ENCODE assay signal across 10 mouse cellular contexts in the genomic region with DNA sequence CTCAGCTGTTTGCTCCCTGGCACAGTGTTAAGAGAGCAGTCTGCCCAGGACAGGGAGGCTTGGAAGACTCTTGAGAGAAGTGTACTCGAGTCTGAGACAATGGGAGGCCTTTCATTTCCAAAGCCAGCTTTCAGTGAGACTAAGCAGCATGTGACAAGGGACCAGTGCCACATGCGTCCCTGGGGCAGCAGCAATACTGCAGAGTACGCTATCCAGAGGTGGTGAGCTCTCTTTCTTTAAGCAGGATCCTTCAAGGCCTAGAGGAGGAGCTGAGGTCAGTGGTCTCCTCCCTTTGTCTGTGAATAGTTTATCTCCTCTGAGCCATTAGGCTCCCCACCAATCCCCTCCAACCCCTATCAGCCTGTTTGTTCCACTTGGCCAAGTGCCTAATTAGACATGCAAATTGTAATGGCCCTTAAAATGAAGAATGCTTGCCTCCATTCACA. TPM values are rescaled to one million over a fixed set of nuclear protein-coding genes. Genes with fewer than 3 reads are reported as not detected.
DNase-seq lines count a peak whose midpoint lies in the region.
"Had no signal": no experiment of that assay in that cellular context is flagged by ENCODE, and none has a peak within 500 bp of the region (broad histone marks: within the 10 kb centered on the region; RNA-seq: fewer than 3 reads in every experiment).

No protein-coding gene starts in this region.

- no peak overlapping the region for H3K4me3 ChIP-seq in heart, embryonic 10.5 days
- H3K4me3 ChIP-seq in embryonic facial prominence, embryonic 10.5 days = no peak overlapping the region
- H3K4me3 ChIP-seq: embryonic facial prominence, embryonic 12.5 days; myocyte had no signal

- DNase-seq in heart, embryonic 10.5 days (ENCODE audit: low spot score) = no peak
- DNase-seq in heart, adult 11 months = no peak
- DNase-seq in embryonic facial prominence, embryonic 10.5 days (ENCODE audit: low spot score) = no peak
- DNase-seq in layer of hippocampus, adult 18-20 months (ENCODE audit: low spot score in 2 of 2) = peak; percentile 2 to 44
- peak; percentile 50 to 55 for DNase-seq in lung, adult 18-20 months
- peak; percentile 96 for DNase-seq in retina, postnatal 1 day
- no peak for DNase-seq in thymus, postnatal 10 days (ENCODE audit: low spot score in 2 of 2)
- no peak for DNase-seq in adrenal gland, postnatal 4 days (ENCODE audit: low spot score in 2 of 2)

- WGBS in heart, embryonic 10.5 days = 30% methylated on average over 3 of the region's 3 CpGs
- WGBS in embryonic facial prominence, embryonic 10.5 days = 22% methylated on average over 3 of the region's 3 CpGs

- H3K27me3 ChIP-seq in heart, embryonic 10.5 days (ENCODE audit: insufficient read depth, poor library complexity, severe bottlenecking) = no peaks in the 10 kb centered on the region
- H3K27me3 ChIP-seq in embryonic facial prominence, embryonic 10.5 days (replicated peaks; ENCODE audit: low read depth, poor library complexity, severe bottlenecking) = no peaks in the 10 kb centered on the region
- H3K27me3 ChIP-seq: embryonic facial prominence, embryonic 12.5 days had no signal

- peak overlapping the region; percentile 64 for H3K27ac ChIP-seq in heart, embryonic 10.5 days
- peak overlapping the region; percentile 54; the same call in 1 of the 2 replicates for H3K27ac ChIP-seq in embryonic facial prominence, embryonic 10.5 days (replicated peaks)
- H3K27ac ChIP-seq: embryonic facial prominence, embryonic 12.5 days had no signal

- H3K4me1 ChIP-seq in heart, embryonic 10.5 days = peaks cover 14% of the 10 kb centered on the region
- peaks cover 10% of the 10 kb centered on the region for H3K4me1 ChIP-seq in embryonic facial prominence, embryonic 10.5 days

- H3K36me3 ChIP-seq in heart, embryonic 10.5 days = no peaks in the 10 kb centered on the region
- no peaks in the 10 kb centered on the region for H3K36me3 ChIP-seq in embryonic facial prominence, embryonic 10.5 days (replicated peaks)
- H3K36me3 ChIP-seq: embryonic facial prominence, embryonic 12.5 days had no signal

- no peaks in the 10 kb centered on the region for H3K9me3 ChIP-seq in heart, embryonic 10.5 days
- no peaks in the 10 kb centered on the region for H3K9me3 ChIP-seq in embryonic facial prominence, embryonic 10.5 days
- H3K9me3 ChIP-seq: embryonic facial prominence, embryonic 12.5 days had no signal

RNA-seq across cellular contexts. Expression of a gene that starts 16.2 kb away (rescaled TPM):
- polyA plus RNA-seq in heart, embryonic 10.5 days (2016; fragmentation: Nextera tagmentation; extraction: Ambion mirVana) = 0.10 and 0.12 TPM in 2 replicates
- polyA plus RNA-seq in embryonic facial prominence, embryonic 10.5 days (2016; fragmentation: Nextera tagmentation; extraction: Ambion mirVana) = not detected in 2 replicates
- total RNA-seq in layer of hippocampus, adult 18-20 months (2021) = under 1 TPM in 1 of 2 experiments, not detected in 1; 0.15 TPM
- not detected for total RNA-seq in adrenal gland, postnatal 4 days (2021)
- polyA plus RNA-seq: embryonic facial prominence, embryonic 12.5 days; myocyte had no signal

RNA-seq across cellular contexts. Expression of a gene that starts 28.4 kb away (rescaled TPM):
- 311 and 313 TPM in 2 replicates for polyA plus RNA-seq in heart, embryonic 10.5 days (2016; fragmentation: Nextera tagmentation; extraction: Ambion mirVana)
- 306 and 312 TPM in 2 replicates for polyA plus RNA-seq in embryonic facial prominence, embryonic 10.5 days (2016; fragmentation: Nextera tagmentation; extraction: Ambion mirVana)
- total RNA-seq in layer of hippocampus, adult 18-20 months (2021) = 10 to 100 TPM; 63.1 to 78.1 TPM
- total RNA-seq in adrenal gland, postnatal 4 days (2021) = 100 to 1,000 TPM; 132 to 148 TPM

Comparison
In these comparisons a context has a peak if more than half of its experiments do, and no peak if none do; other contexts are left out.
1. DNase-seq: peak in layer of hippocampus, adult 18-20 months (2 of 2), lung, adult 18-20 months (2 of 2) and retina, postnatal 1 day (single experiment); none in heart, embryonic 10.5 days (single experiment), heart, adult 11 months (single experiment), embryonic facial prominence, embryonic 10.5 days (single experiment), thymus, postnatal 10 days (0 of 2) and adrenal gland, postnatal 4 days (0 of 2).